Mouse (Mus musculus): ENCODE results near the gene Sphk2. TPM values are rescaled to one million over a fixed set of nuclear protein-coding genes. Genes with fewer than 3 reads are reported as not detected.

The Sphk2 gene
- total RNA-seq, 1 experiment from 2014 or later = 25.5 TPM

GRCm38 (mm10) chr7:45726419-45726818 is 8.6 kb upstream of the Sphk2 start:
- no peak for ATAC-seq (ENCODE audit: extremely low read depth, insufficient number of reproducible peaks, low FRiP score, poor library complexity, severe bottlenecking)

GRCm38 (mm10) chr7:45725713-45726112 is 7.9 kb upstream of the Sphk2 start, which contains the start of gene Spaca4:
Gene Spaca4, minus strand, starts transcription at chr7:45725813.
- ATAC-seq (ENCODE audit: extremely low read depth, insufficient number of reproducible peaks, low FRiP score, poor library complexity, severe bottlenecking) = no peak

- no peak for ATAC-seq (ENCODE audit: extremely low read depth, insufficient number of reproducible peaks, low FRiP score, poor library complexity, severe bottlenecking)
These were observed 7.3 kb upstream of the Sphk2 start for GRCm38 (mm10) chr7:45725151-45725550.

GRCm38 (mm10) chr7:45723781-45724180 is 6.0 kb upstream of the Sphk2 start:
- ATAC-seq (ENCODE audit: extremely low read depth, insufficient number of reproducible peaks, low FRiP score, poor library complexity, severe bottlenecking) = no peak

- ATAC-seq (ENCODE audit: extremely low read depth, insufficient number of reproducible peaks, low FRiP score, poor library complexity, severe bottlenecking) = no peak
These were observed 5.5 kb upstream of the Sphk2 start for GRCm38 (mm10) chr7:45723301-45723700.

- ATAC-seq (ENCODE audit: extremely low read depth, insufficient number of reproducible peaks, low FRiP score, poor library complexity, severe bottlenecking) = no peak
These were observed 4.5 kb upstream of the Sphk2 start for GRCm38 (mm10) chr7:45722348-45722713.

GRCm38 (mm10) chr7:45721642-45722347 is 4.0 kb upstream of the Sphk2 start:
- no peak for ATAC-seq (ENCODE audit: extremely low read depth, insufficient number of reproducible peaks, low FRiP score, poor library complexity, severe bottlenecking)

- no peak for ATAC-seq (ENCODE audit: extremely low read depth, insufficient number of reproducible peaks, low FRiP score, poor library complexity, severe bottlenecking)
These were observed 3.4 kb upstream of the Sphk2 start for GRCm38 (mm10) chr7:45721234-45721571.

- no peak for ATAC-seq (ENCODE audit: extremely low read depth, insufficient number of reproducible peaks, low FRiP score, poor library complexity, severe bottlenecking)
These were observed 2.8 kb upstream of the Sphk2 start, which contains the start of gene Fam83e for GRCm38 (mm10) chr7:45720413-45721233. Gene Fam83e, plus strand, starts transcription at chr7:45721212.

GRCm38 (mm10) chr7:45719738-45720412 is 2.1 kb upstream of the Sphk2 start:
- no peak for ATAC-seq (ENCODE audit: extremely low read depth, insufficient number of reproducible peaks, low FRiP score, poor library complexity, severe bottlenecking)

- ATAC-seq (ENCODE audit: extremely low read depth, insufficient number of reproducible peaks, low FRiP score, poor library complexity, severe bottlenecking) = no peak
These were observed 1.4 kb upstream of the Sphk2 start for GRCm38 (mm10) chr7:45719180-45719579.

GRCm38 (mm10) chr7:45718331-45718730 is 529 bp upstream of the Sphk2 start:
- ATAC-seq (ENCODE audit: extremely low read depth, insufficient number of reproducible peaks, low FRiP score, poor library complexity, severe bottlenecking) = no peak

- ATAC-seq (ENCODE audit: extremely low read depth, insufficient number of reproducible peaks, low FRiP score, poor library complexity, severe bottlenecking) = no peak
These were observed 567 bp downstream of the Sphk2 start for GRCm38 (mm10) chr7:45716952-45717917.

GRCm38 (mm10) chr7:45716460-45716857 is 1.3 kb downstream of the Sphk2 start:
- no peak for ATAC-seq (ENCODE audit: extremely low read depth, insufficient number of reproducible peaks, low FRiP score, poor library complexity, severe bottlenecking)

GRCm38 (mm10) chr7:45715741-45716459 is 1.9 kb downstream of the Sphk2 start:
- ATAC-seq (ENCODE audit: extremely low read depth, insufficient number of reproducible peaks, low FRiP score, poor library complexity, severe bottlenecking) = peak; percentile 10; the same call in 1 of the 2 replicates

- peak; percentile 80 for ATAC-seq (ENCODE audit: extremely low read depth, insufficient number of reproducible peaks, low FRiP score, poor library complexity, severe bottlenecking)
These were observed 2.6 kb downstream of the Sphk2 start, which contains the start of gene Rpl18 for GRCm38 (mm10) chr7:45715090-45715708. Gene Rpl18, plus strand, starts transcription at chr7:45715457.

GRCm38 (mm10) chr7:45714630-45715089 is 3.1 kb downstream of the Sphk2 start:
- ATAC-seq (ENCODE audit: extremely low read depth, insufficient number of reproducible peaks, low FRiP score, poor library complexity, severe bottlenecking) = no peak
